Mouse (Mus musculus): Measurements from ENCODE around the gene Fam49a. TPM values are rescaled to one million over a fixed set of nuclear protein-coding genes. Genes with fewer than 3 reads are reported as not detected.

The Fam49a gene
- total RNA-seq, 1 experiment = 10.1 TPM

- Histone ChIP-seq H3K36me3 (ENCODE audit: control insufficient read depth, insufficient read depth, low read length, poor library complexity, severe bottlenecking) (no peaks in the 10 kb centered on the region), H3K4me3 (ENCODE audit: insufficient read depth in 1 of 2, low read depth in 1 of 2, low read length in 2 of 2, poor library complexity in 1 of 2, severe bottlenecking in 1 of 2) (no peak overlapping the region), H3K9ac (ENCODE audit: insufficient read depth, low read depth, low read length, poor library complexity, severe bottlenecking) (no peak overlapping the region), H3K9me3 (ENCODE audit: control insufficient read depth, insufficient read depth, low read depth, low read length) (no peaks in the 10 kb centered on the region), H3K4me1 (ENCODE audit: control insufficient read depth in 2 of 2, insufficient read depth in 2 of 2, low read length in 2 of 2, poor library complexity in 1 of 2) (peaks cover 2 to 15% of the 10 kb centered on the region in 2 experiments; a peak in 1 of 4 replicates), H3K27ac (ENCODE audit: insufficient read depth, low read depth, low read length, poor library complexity, severe bottlenecking) (no peak overlapping the region)
- in situ Hi-C loops (cut with MboI; ENCODE audit: low sequenced_read_pairs in 2 of 2, unreplicated experiment in 2 of 2) = no loop called here
- DNase-seq (ENCODE audit: low read depth, low spot score) = no peak
- TF ChIP-seq HCFC1 (IDR thresholded peaks at IDR 0.05; ENCODE audit: borderline replicate concordance, insufficient read depth, low read length) = no peak
- no peak for TF ChIP-seq ZNF384 (IDR thresholded peaks at IDR 0.05; ENCODE audit: low read depth, low read length)
- TF ChIP-seq CHD2 (IDR thresholded peaks at IDR 0.05; ENCODE audit: low read depth, low read length) = no peak
- no peak for TF ChIP-seq MAFK (IDR thresholded peaks at IDR 0.05; ENCODE audit: insufficient read depth, low read depth, low read length)
- TF ChIP-seq ZC3H11A (IDR thresholded peaks at IDR 0.05; ENCODE audit: borderline replicate concordance, low read depth, low read length) = no peak
Measured at GRCm38 (mm10) chr12:12294380-12295171, 32.6 kb downstream of the Fam49a start.

- Histone ChIP-seq H3K27ac (ENCODE audit: insufficient read depth, low read depth, low read length, poor library complexity, severe bottlenecking) (no peak overlapping the region), H3K4me1 (ENCODE audit: control insufficient read depth in 2 of 2, insufficient read depth in 2 of 2, low read length in 2 of 2, poor library complexity in 1 of 2) (peaks cover 0 to 7% of the 10 kb centered on the region in 2 experiments; a peak in 1 of 4 replicates), H3K9ac (ENCODE audit: insufficient read depth, low read depth, low read length, poor library complexity, severe bottlenecking) (no peak overlapping the region), H3K4me3 (ENCODE audit: insufficient read depth in 1 of 2, low read depth in 1 of 2, low read length in 2 of 2, poor library complexity in 1 of 2, severe bottlenecking in 1 of 2) (no peak overlapping the region), H3K9me3 (ENCODE audit: control insufficient read depth, insufficient read depth, low read depth, low read length) (no peaks in the 10 kb centered on the region), H3K36me3 (ENCODE audit: control insufficient read depth, insufficient read depth, low read length, poor library complexity, severe bottlenecking) (peaks cover 2% of the 10 kb centered on the region; the same call in 1 of the 2 replicates)
- DNase-seq (ENCODE audit: low read depth, low spot score) = no peak
- in situ Hi-C loops (cut with MboI; ENCODE audit: low sequenced_read_pairs in 2 of 2, unreplicated experiment in 2 of 2) = no loop called here
- TF ChIP-seq MAFK (IDR thresholded peaks at IDR 0.05; ENCODE audit: insufficient read depth, low read depth, low read length) (no peak), ZNF384 (IDR thresholded peaks at IDR 0.05; ENCODE audit: low read depth, low read length) (no peak), HCFC1 (IDR thresholded peaks at IDR 0.05; ENCODE audit: borderline replicate concordance, insufficient read depth, low read length) (no peak), CHD2 (IDR thresholded peaks at IDR 0.05; ENCODE audit: low read depth, low read length) (no peak), ZC3H11A (IDR thresholded peaks at IDR 0.05; ENCODE audit: borderline replicate concordance, low read depth, low read length) (no peak)
Measured at GRCm38 (mm10) chr12:12298451-12298850, 36.5 kb downstream of the Fam49a start.

GRCm38 (mm10) chr12:12299303-12299702 lies 37.4 kb downstream of the Fam49a start:
- peaks cover 2% of the 10 kb centered on the region; the same call in 1 of the 2 replicates for H3K36me3 ChIP-seq (ENCODE audit: control insufficient read depth, insufficient read depth, low read length, poor library complexity, severe bottlenecking)
- H3K4me3 ChIP-seq (ENCODE audit: insufficient read depth in 1 of 2, low read depth in 1 of 2, low read length in 2 of 2, poor library complexity in 1 of 2, severe bottlenecking in 1 of 2) = no peak overlapping the region
- H3K4me1 ChIP-seq (ENCODE audit: control insufficient read depth in 2 of 2, insufficient read depth in 2 of 2, low read length in 2 of 2, poor library complexity in 1 of 2) = peaks cover 0 to 7% of the 10 kb centered on the region in 2 experiments; a peak in 1 of 4 replicates
- no peak for TF ChIP-seq MAFK (IDR thresholded peaks at IDR 0.05; ENCODE audit: insufficient read depth, low read depth, low read length)
- no peak for TF ChIP-seq ZC3H11A (IDR thresholded peaks at IDR 0.05; ENCODE audit: borderline replicate concordance, low read depth, low read length)
- TF ChIP-seq HCFC1 (IDR thresholded peaks at IDR 0.05; ENCODE audit: borderline replicate concordance, insufficient read depth, low read length) = no peak
- no peak for TF ChIP-seq ZNF384 (IDR thresholded peaks at IDR 0.05; ENCODE audit: low read depth, low read length)
- H3K9ac ChIP-seq (ENCODE audit: insufficient read depth, low read depth, low read length, poor library complexity, severe bottlenecking) = no peak overlapping the region
- in situ Hi-C loops (cut with MboI; ENCODE audit: low sequenced_read_pairs in 2 of 2, unreplicated experiment in 2 of 2) = no loop called here
- no peaks in the 10 kb centered on the region for H3K9me3 ChIP-seq (ENCODE audit: control insufficient read depth, insufficient read depth, low read depth, low read length)
- no peak for DNase-seq (ENCODE audit: low read depth, low spot score)
- no peak overlapping the region for H3K27ac ChIP-seq (ENCODE audit: insufficient read depth, low read depth, low read length, poor library complexity, severe bottlenecking)

GRCm38 (mm10) chr12:12301149-12301548 lies 39.2 kb downstream of the Fam49a start:
- peaks cover 0 to 7% of the 10 kb centered on the region in 2 experiments; a peak in 1 of 4 replicates for H3K4me1 ChIP-seq (ENCODE audit: control insufficient read depth in 2 of 2, insufficient read depth in 2 of 2, low read length in 2 of 2, poor library complexity in 1 of 2)
- H3K4me3 ChIP-seq (ENCODE audit: insufficient read depth in 1 of 2, low read depth in 1 of 2, low read length in 2 of 2, poor library complexity in 1 of 2, severe bottlenecking in 1 of 2) = no peak overlapping the region
- TF ChIP-seq CHD2 (IDR thresholded peaks at IDR 0.05; ENCODE audit: low read depth, low read length) = no peak
- no peak for TF ChIP-seq ZNF384 (IDR thresholded peaks at IDR 0.05; ENCODE audit: low read depth, low read length)
- TF ChIP-seq MAFK (IDR thresholded peaks at IDR 0.05; ENCODE audit: insufficient read depth, low read depth, low read length) = no peak
- no peak for TF ChIP-seq HCFC1 (IDR thresholded peaks at IDR 0.05; ENCODE audit: borderline replicate concordance, insufficient read depth, low read length)
- TF ChIP-seq ZC3H11A (IDR thresholded peaks at IDR 0.05; ENCODE audit: borderline replicate concordance, low read depth, low read length) = no peak
- in situ Hi-C loops (cut with MboI; ENCODE audit: low sequenced_read_pairs in 2 of 2, unreplicated experiment in 2 of 2) = no loop called here
- no peak overlapping the region for H3K9ac ChIP-seq (ENCODE audit: insufficient read depth, low read depth, low read length, poor library complexity, severe bottlenecking)
- peaks cover 7% of the 10 kb centered on the region; the same call in 1 of the 2 replicates for H3K36me3 ChIP-seq (ENCODE audit: control insufficient read depth, insufficient read depth, low read length, poor library complexity, severe bottlenecking)
- DNase-seq (ENCODE audit: low read depth, low spot score) = no peak
- no peaks in the 10 kb centered on the region for H3K9me3 ChIP-seq (ENCODE audit: control insufficient read depth, insufficient read depth, low read depth, low read length)
- H3K27ac ChIP-seq (ENCODE audit: insufficient read depth, low read depth, low read length, poor library complexity, severe bottlenecking) = no peak overlapping the region
